Mouse (Mus musculus) embryonic facial prominence, embryonic 13.5 days (tissue): ENCODE measurements at regions not wholly inside any gene's neighbourhood (a gene's known extent, or its start where the extent isn't known, plus 50 kb on each side); places are given as distances from the start of the nearest gene placed in this dataset.
A peak's percentile ranks its signal among the peaks of the same experiment; 100 is the strongest.

Experiments
- ATAC-seq: fragments of 200-750 bp; cut with Nextera tagmentation; 2 replicates; pipeline ENCODE4 v1.8.0; 2017; ENCODE audit warnings: low read depth; ENCODE audit not compliant: insufficient number of reproducible peaks, insufficient read depth, low FRiP score, low TSS enrichment
- H3K27ac ChIP-seq: fragments of 300-500 bp; sonication (generic); 2 replicates; pipeline ENCODE4 v1.5.1; 2015; ENCODE audit warnings: moderate library complexity, mild to moderate bottlenecking, inconsistent platforms
- H3K27me3 ChIP-seq: fragments of 300-500 bp; sonication (generic); 2 replicates; pipeline ENCODE4 v1.6.1; 2015; ENCODE audit warnings: mild to moderate bottlenecking, inconsistent platforms
- H3K36me3 ChIP-seq: fragments of 300-500 bp; sonication (generic); 2 replicates; pipeline ENCODE4 v1.6.1; 2015; ENCODE audit warnings: mild to moderate bottlenecking, inconsistent platforms
- H3K4me1 ChIP-seq: fragments of 300-500 bp; sonication (generic); 2 replicates; pipeline ENCODE4 v1.6.1; 2015; ENCODE audit warnings: inconsistent platforms
- H3K4me2 ChIP-seq: fragments of 300-500 bp; sonication (generic); 2 replicates; pipeline ENCODE4 v1.6.1; 2015; ENCODE audit warnings: moderate library complexity, mild to moderate bottlenecking, inconsistent platforms
- H3K4me3 ChIP-seq: fragments of 300-500 bp; sonication (generic); 2 replicates; pipeline ENCODE4 v1.5.1; 2015; ENCODE audit warnings: mild to moderate bottlenecking, inconsistent platforms
- H3K9ac ChIP-seq: fragments of 300-500 bp; sonication (generic); 2 replicates; pipeline ENCODE4 v1.6.1; 2015; ENCODE audit warnings: mild to moderate bottlenecking, inconsistent platforms
- H3K9me3 ChIP-seq: fragments of 300-500 bp; sonication (generic); 2 replicates; pipeline ENCODE4 v1.6.1; 2016; ENCODE audit warnings: inconsistent platforms
- WGBS: fragments of 180-500 bp; shearing (Covaris S2); methylation state at CpG from one replicate; pipeline ENCODE4 v1.1.7; 2015; ENCODE audit warnings: mixed read lengths; 5-methylcytosine and 5-hydroxymethylcytosine counted together

GRCm38 (mm10) chr17:85932360-85933132, 212.4 kb downstream of the Srbd1 start:
- WGBS, result 27% methylated on average over 30 of the region's 30 CpGs
- H3K27ac ChIP-seq, result peak overlapping the region; percentile 39; the same call in 1 of the 2 replicates

DNA sequence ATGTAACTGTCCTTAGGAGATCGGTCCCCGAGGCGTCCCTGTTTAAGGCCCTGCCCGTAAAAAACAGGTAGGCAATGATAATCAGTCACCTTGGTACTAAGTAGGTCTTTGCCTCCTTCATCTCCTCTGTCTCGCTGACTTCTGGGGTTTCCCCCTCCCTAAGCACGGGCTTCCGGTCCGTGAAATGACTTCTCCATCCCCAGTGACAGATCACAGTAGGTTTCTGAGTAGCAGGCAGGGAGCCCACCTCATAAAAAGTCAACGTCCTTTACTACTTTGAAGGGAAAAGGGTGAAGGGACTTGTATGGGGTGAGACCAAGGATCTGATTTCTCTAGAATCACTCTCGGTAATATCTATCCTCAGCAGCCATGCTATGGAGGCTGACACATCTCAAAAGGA, 213.0 kb downstream of the Srbd1 start:
- Histone ChIP-seq H3K4me3 (no peak overlapping the region), H3K27me3 (peaks cover 11% of the 10 kb centered on the region; the same call in 1 of the 2 replicates), H3K36me3 (no peaks in the 10 kb centered on the region), H3K27ac (no peak overlapping the region), H3K4me2 (no peak overlapping the region; the same call in 1 of the 2 replicates), H3K9ac (no peak overlapping the region), H3K4me1 (peaks cover 30% of the 10 kb centered on the region), H3K9me3 (peaks cover 1% of the 10 kb centered on the region)
- WGBS, result 71% methylated on average over 10 of the region's 10 CpGs
- no peak for ATAC-seq

More at GRCm38 (mm10) chr17:85932360-85933132, 212.4 kb downstream of the Srbd1 start:
- peaks cover 25% of the 10 kb centered on the region for H3K4me1 ChIP-seq
- no peaks in the 10 kb centered on the region for H3K36me3 ChIP-seq
- ATAC-seq, result peak; percentile 56; the same call in 1 of the 2 replicates
- peak overlapping the region; percentile 57; the same call in 1 of the 2 replicates for H3K9ac ChIP-seq
- peaks cover 5% of the 10 kb centered on the region for H3K9me3 ChIP-seq
- no peak overlapping the region for H3K4me3 ChIP-seq
- peak overlapping the region; percentile 42 for H3K4me2 ChIP-seq
- peaks cover 11% of the 10 kb centered on the region; the same call in 1 of the 2 replicates for H3K27me3 ChIP-seq

DNA sequence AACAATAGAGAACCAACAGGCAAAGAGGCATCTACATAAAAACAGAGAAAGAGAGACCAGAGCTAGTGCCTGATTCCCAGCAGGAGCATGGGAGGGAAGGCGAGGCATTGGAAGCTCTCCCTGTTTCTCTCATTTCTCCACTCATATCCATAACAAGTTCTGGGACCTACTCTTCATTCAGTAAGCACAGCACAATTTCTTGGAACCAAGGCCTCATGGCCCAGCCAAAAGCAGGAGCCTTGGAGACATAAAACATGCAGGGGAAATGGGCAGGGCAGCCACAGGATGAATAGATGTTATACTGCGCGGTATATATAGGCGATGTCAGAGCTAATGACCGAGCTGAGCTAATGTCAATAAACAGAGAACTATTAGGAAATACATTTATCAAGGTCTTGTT, 214.2 kb downstream of the Srbd1 start:
- Histone ChIP-seq H3K9ac (no peak overlapping the region), H3K27ac (no peak overlapping the region), H3K27me3 (peaks cover 11% of the 10 kb centered on the region; the same call in 1 of the 2 replicates), H3K4me1 (peaks cover 30% of the 10 kb centered on the region), H3K4me2 (no peak overlapping the region), H3K4me3 (no peak overlapping the region), H3K36me3 (no peaks in the 10 kb centered on the region), H3K9me3 (no peaks in the 10 kb centered on the region)
- ATAC-seq, result no peak
- WGBS, result 85% methylated on average over 5 of the region's 5 CpGs

DNA sequence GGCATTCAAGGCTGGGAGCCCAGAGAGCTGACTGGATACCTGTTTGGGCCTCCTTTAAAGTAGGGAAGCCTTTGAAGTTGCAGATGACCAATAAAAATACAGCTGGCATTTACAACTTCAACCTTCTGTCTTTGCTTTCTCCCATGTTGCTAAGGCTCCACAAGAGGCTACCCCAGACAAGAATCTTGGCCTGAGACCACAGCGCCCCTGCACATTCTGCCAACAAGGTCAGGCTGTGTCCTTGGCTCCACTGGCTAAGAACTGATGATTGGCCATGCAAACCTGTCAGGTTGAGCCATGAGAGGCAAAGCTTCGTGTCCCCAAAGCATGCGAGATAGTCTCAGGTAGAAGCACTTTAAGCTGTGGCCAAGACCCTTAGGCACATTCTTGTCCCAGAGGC, 214.6 kb downstream of the Srbd1 start:
- H3K27me3 ChIP-seq, result peaks cover 11% of the 10 kb centered on the region; the same call in 1 of the 2 replicates
- H3K4me1 ChIP-seq, result peaks cover 30% of the 10 kb centered on the region
- WGBS, result 90% methylated on average over 3 of the region's 3 CpGs
- H3K9ac ChIP-seq, result no peak overlapping the region
- H3K9me3 ChIP-seq, result no peaks in the 10 kb centered on the region
- no peaks in the 10 kb centered on the region for H3K36me3 ChIP-seq
- no peak overlapping the region for H3K4me2 ChIP-seq
- H3K4me3 ChIP-seq, result no peak overlapping the region
- ATAC-seq, result no peak
- no peak overlapping the region for H3K27ac ChIP-seq

GRCm38 (mm10) chr17:85929699-85930286, 215.2 kb downstream of the Srbd1 start:
- peaks cover 11% of the 10 kb centered on the region; the same call in 1 of the 2 replicates for H3K27me3 ChIP-seq
- no peaks in the 10 kb centered on the region for H3K36me3 ChIP-seq
- 80% methylated on average over 12 of the region's 12 CpGs for WGBS
- H3K4me3 ChIP-seq, result no peak overlapping the region
- no peak overlapping the region for H3K4me2 ChIP-seq
- peaks cover 30% of the 10 kb centered on the region for H3K4me1 ChIP-seq
- H3K9ac ChIP-seq, result no peak overlapping the region
- ATAC-seq, result no peak
- H3K27ac ChIP-seq, result no peak overlapping the region
- H3K9me3 ChIP-seq, result no peaks in the 10 kb centered on the region

DNA sequence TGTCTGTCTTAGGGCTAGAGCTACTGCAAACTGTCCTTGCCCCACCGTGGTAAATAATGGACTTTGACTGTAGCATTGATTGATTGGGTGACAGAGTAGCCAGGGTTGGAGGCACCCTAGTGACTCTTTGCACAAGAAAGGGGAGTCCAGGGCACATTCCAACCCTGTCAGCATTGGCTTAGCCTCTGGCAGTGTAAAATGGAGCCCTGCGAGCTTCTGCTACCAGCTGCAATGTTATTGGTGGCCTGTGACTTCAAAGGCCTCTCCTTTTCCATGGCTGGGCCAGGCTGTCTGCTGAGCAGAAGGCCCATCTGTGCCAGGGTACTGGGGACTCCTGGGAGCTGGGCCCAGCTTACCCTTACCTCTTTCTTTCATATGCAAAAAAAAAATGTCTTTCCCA, 216.4 kb downstream of the Srbd1 start:
- H3K27me3 ChIP-seq, result peaks cover 11% of the 10 kb centered on the region; the same call in 1 of the 2 replicates
- 41% methylated on average over 2 of the region's 2 CpGs for WGBS
- H3K4me1 ChIP-seq, result peaks cover 30% of the 10 kb centered on the region

GRCm38 (mm10) chr17:85927261-85927660, 217.7 kb downstream of the Srbd1 start:
- H3K36me3 ChIP-seq, result no peaks in the 10 kb centered on the region
- 68% methylated on average over 9 of the region's 9 CpGs for WGBS
- no peaks in the 10 kb centered on the region for H3K9me3 ChIP-seq
- H3K4me2 ChIP-seq, result no peak overlapping the region
- H3K9ac ChIP-seq, result no peak overlapping the region
- no peak overlapping the region for H3K27ac ChIP-seq
- peaks cover 11% of the 10 kb centered on the region; the same call in 1 of the 2 replicates for H3K27me3 ChIP-seq
- H3K4me1 ChIP-seq, result peaks cover 18% of the 10 kb centered on the region
- no peak for ATAC-seq
- H3K4me3 ChIP-seq, result no peak overlapping the region

More for the DNA sequence above, 216.4 kb downstream of the Srbd1 start:
- H3K9me3 ChIP-seq, result no peaks in the 10 kb centered on the region
- H3K27ac ChIP-seq, result no peak overlapping the region
- H3K4me3 ChIP-seq, result no peak overlapping the region
- H3K4me2 ChIP-seq, result no peak overlapping the region
- no peak for ATAC-seq
- no peak overlapping the region for H3K9ac ChIP-seq
- no peaks in the 10 kb centered on the region for H3K36me3 ChIP-seq

GRCm38 (mm10) chr17:85926044-85926443, 218.9 kb downstream of the Srbd1 start:
- no peaks in the 10 kb centered on the region for H3K36me3 ChIP-seq
- no peak overlapping the region for H3K4me3 ChIP-seq
- H3K9me3 ChIP-seq, result no peaks in the 10 kb centered on the region
- WGBS, result 89% methylated on average over 4 of the region's 4 CpGs
- H3K9ac ChIP-seq, result no peak overlapping the region
- no peaks in the 10 kb centered on the region for H3K27me3 ChIP-seq
- no peak for ATAC-seq
- no peak overlapping the region for H3K4me2 ChIP-seq
- H3K4me1 ChIP-seq, result peaks cover 20% of the 10 kb centered on the region
- no peak overlapping the region for H3K27ac ChIP-seq

GRCm38 (mm10) chr17:85921219-85921673, 223.7 kb downstream of the Srbd1 start:
- ATAC-seq, result no peak
- H3K9me3 ChIP-seq, result no peaks in the 10 kb centered on the region

GRCm38 (mm10) chr17:85919868-85920267, 225.1 kb downstream of the Srbd1 start:
- H3K4me2 ChIP-seq, result no peak overlapping the region
- H3K27ac ChIP-seq, result no peak overlapping the region
- peaks cover 18% of the 10 kb centered on the region for H3K4me1 ChIP-seq
- H3K9ac ChIP-seq, result no peak overlapping the region
- H3K36me3 ChIP-seq, result no peaks in the 10 kb centered on the region
- no peaks in the 10 kb centered on the region for H3K27me3 ChIP-seq
- no peaks in the 10 kb centered on the region for H3K9me3 ChIP-seq
- no peak overlapping the region for H3K4me3 ChIP-seq
- ATAC-seq, result no peak
- WGBS, result 84% methylated on average over 7 of the region's 7 CpGs

More at GRCm38 (mm10) chr17:85921219-85921673, 223.7 kb downstream of the Srbd1 start:
- WGBS, result 71% methylated on average over 8 of the region's 8 CpGs
- no peaks in the 10 kb centered on the region for H3K27me3 ChIP-seq
- H3K27ac ChIP-seq, result no peak overlapping the region
- H3K4me2 ChIP-seq, result no peak overlapping the region
- H3K4me1 ChIP-seq, result peaks cover 18% of the 10 kb centered on the region
- H3K4me3 ChIP-seq, result no peak overlapping the region
- H3K9ac ChIP-seq, result no peak overlapping the region
- no peaks in the 10 kb centered on the region for H3K36me3 ChIP-seq

DNA sequence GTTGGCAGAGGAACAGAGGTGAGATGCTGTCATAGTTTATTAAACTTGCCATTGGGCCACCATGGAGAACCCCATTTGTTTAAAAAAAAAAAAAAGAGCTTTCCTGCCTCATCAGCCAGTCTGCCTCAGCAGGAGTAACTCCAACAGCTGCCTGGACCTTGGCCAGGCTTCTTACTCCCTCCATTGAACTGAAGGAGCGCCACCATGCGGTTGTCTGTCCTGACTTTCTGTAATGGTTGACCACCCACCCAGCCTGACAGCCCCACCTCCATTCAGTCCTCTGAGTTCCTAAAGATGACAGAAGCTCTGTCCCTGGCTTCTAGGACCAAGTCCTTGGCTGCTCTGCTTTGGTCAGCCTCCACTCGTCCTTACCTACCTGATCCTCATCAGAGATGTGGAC, 227.8 kb upstream of the Six2 start:
- no peak overlapping the region for H3K9ac ChIP-seq
- H3K9me3 ChIP-seq, result no peaks in the 10 kb centered on the region
- WGBS, result 89% methylated on average over 3 of the region's 3 CpGs
- H3K4me1 ChIP-seq, result peaks cover 3% of the 10 kb centered on the region; the same call in 1 of the 2 replicates
- no peaks in the 10 kb centered on the region for H3K27me3 ChIP-seq
- no peak for ATAC-seq
- no peak overlapping the region for H3K4me2 ChIP-seq
- H3K4me3 ChIP-seq, result no peak overlapping the region
- H3K27ac ChIP-seq, result no peak overlapping the region
- H3K36me3 ChIP-seq, result no peaks in the 10 kb centered on the region

DNA sequence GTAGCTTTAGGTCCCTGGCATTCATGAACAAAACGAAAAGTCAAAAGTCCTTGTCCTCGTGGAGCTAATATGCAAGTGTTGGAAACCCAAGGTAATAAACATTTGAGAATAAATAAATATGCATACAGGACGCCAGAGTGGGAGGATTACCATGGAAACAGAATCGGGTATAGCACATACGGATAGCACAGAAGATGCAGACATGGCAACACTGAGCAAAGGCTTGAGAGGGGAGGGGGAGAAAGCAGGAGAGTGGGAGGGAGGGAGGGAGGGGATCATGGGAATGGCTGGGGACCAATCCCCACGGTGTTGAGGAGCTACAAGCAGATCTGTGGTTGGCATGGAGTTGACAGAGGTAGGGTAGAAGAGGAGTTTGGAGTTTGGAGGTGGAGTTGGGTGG, 226.0 kb upstream of the Six2 start:
- no peaks in the 10 kb centered on the region for H3K9me3 ChIP-seq
- WGBS, result 80% methylated on average over 6 of the region's 6 CpGs
- no peak overlapping the region for H3K4me2 ChIP-seq
- no peak for ATAC-seq
- H3K27me3 ChIP-seq, result no peaks in the 10 kb centered on the region
- no peaks in the 10 kb centered on the region for H3K36me3 ChIP-seq
- H3K27ac ChIP-seq, result no peak overlapping the region
- no peak overlapping the region for H3K4me3 ChIP-seq
- no peaks in the 10 kb centered on the region for H3K4me1 ChIP-seq
- no peak overlapping the region for H3K9ac ChIP-seq
